Mouse (Mus musculus): Measurements from ENCODE around the gene Chchd1.
A peak's percentile ranks its signal among the peaks of the same experiment; 100 is the strongest.
"Not testable (repeated sequence)": the region's sequence is repeated elsewhere in the genome, so short reads cannot be mapped to it uniquely, and the experiment has no call there.

Gene Chchd1

GRCm38 (mm10) chr14:20686576-20686975 lies 16.2 kb upstream of the Chchd1 start:
- DNase-seq (ENCODE audit: low read depth, low spot score): no peak

- no peak for DNase-seq (ENCODE audit: low read depth, low spot score)
Measured at GRCm38 (mm10) chr14:20689009-20689408, 13.8 kb upstream of the Chchd1 start.

GRCm38 (mm10) chr14:20691772-20692171 lies 11.0 kb upstream of the Chchd1 start:
- no peak for DNase-seq (ENCODE audit: low read depth, low spot score)

GRCm38 (mm10) chr14:20693589-20694101 lies 9.2 kb upstream of the Chchd1 start:
- DNase-seq (ENCODE audit: low read depth, low spot score): no peak

- DNase-seq (ENCODE audit: low read depth, low spot score): peak; percentile 40
Measured at GRCm38 (mm10) chr14:20694185-20694883, 8.5 kb upstream of the Chchd1 start.

GRCm38 (mm10) chr14:20694884-20695760 lies 7.7 kb upstream of the Chchd1 start, which contains the start of gene Fut11:
Gene Fut11, plus strand, starts transcription at chr14:20694968.
- peak; percentile 88 for DNase-seq (ENCODE audit: low read depth, low spot score)

- peak; percentile 17 for DNase-seq (ENCODE audit: low read depth, low spot score)
Measured at GRCm38 (mm10) chr14:20695761-20696520, 6.9 kb upstream of the Chchd1 start.

- DNase-seq (ENCODE audit: low read depth, low spot score): peak; percentile 39
Measured at GRCm38 (mm10) chr14:20696986-20697385, 5.8 kb upstream of the Chchd1 start.

GRCm38 (mm10) chr14:20698515-20698914 lies 4.3 kb upstream of the Chchd1 start:
- DNase-seq (ENCODE audit: low read depth, low spot score): no peak

- no peak for DNase-seq (ENCODE audit: low read depth, low spot score)
Measured at GRCm38 (mm10) chr14:20700362-20700761, 2.4 kb upstream of the Chchd1 start.

- DNase-seq (ENCODE audit: low read depth, low spot score): no peak
Measured at GRCm38 (mm10) chr14:20701554-20701953, 1.3 kb upstream of the Chchd1 start.

GRCm38 (mm10) chr14:20702096-20702740 lies 588 bp upstream of the Chchd1 start:
- no peak for DNase-seq (ENCODE audit: low read depth, low spot score)

GRCm38 (mm10) chr14:20703461-20703860 lies 655 bp downstream of the Chchd1 start:
- DNase-seq (ENCODE audit: low read depth, low spot score): not testable (repeated sequence)

GRCm38 (mm10) chr14:20707201-20708190 lies 4.7 kb downstream of the Chchd1 start, which contains the start of gene Zswim8:
Gene Zswim8, plus strand, starts transcription at chr14:20707552.
- peak; percentile 77 for DNase-seq (ENCODE audit: low read depth, low spot score)

- DNase-seq (ENCODE audit: low read depth, low spot score): peak; percentile 53
Measured at GRCm38 (mm10) chr14:20708239-20708638, 5.4 kb downstream of the Chchd1 start.

- DNase-seq (ENCODE audit: low read depth, low spot score): no peak
Measured at GRCm38 (mm10) chr14:20713832-20714231, 11.0 kb downstream of the Chchd1 start.

GRCm38 (mm10) chr14:20718443-20718842 lies 15.6 kb downstream of the Chchd1 start:
- DNase-seq (ENCODE audit: low read depth, low spot score): no peak

- DNase-seq (ENCODE audit: low read depth, low spot score): no peak
Measured at GRCm38 (mm10) chr14:20719767-20720166, 17.0 kb downstream of the Chchd1 start.

GRCm38 (mm10) chr14:20721371-20721770 lies 18.6 kb downstream of the Chchd1 start:
- no peak for DNase-seq (ENCODE audit: low read depth, low spot score)

- DNase-seq (ENCODE audit: low read depth, low spot score): no peak
Measured at GRCm38 (mm10) chr14:20723006-20723405, 20.2 kb downstream of the Chchd1 start.

Data from R1 (cell line).